In genomic region chr19:4802691-4803091, GRCm38 (mm10) we compare ENCODE assay signal across 17 mouse cellular contexts. TPM values are rescaled to one million over a fixed set of nuclear protein-coding genes. Genes with fewer than 3 reads are reported as not detected.
DNase-seq lines count a peak whose midpoint lies in the region; ATAC-seq and TF ChIP-seq lines count a peak whose summit lies in the region.
"Had no signal": no experiment of that assay in that cellular context is flagged by ENCODE, and none has a peak within 500 bp of the region (broad histone marks: within the 10 kb centered on the region; RNA-seq: fewer than 3 reads in every experiment).

No protein-coding gene starts in this region.

- no peaks in the 10 kb centered on the region for H3K27me3 ChIP-seq in myocyte (ENCODE audit: control insufficient read depth, insufficient read depth, insufficient read length)
- no peaks in the 10 kb centered on the region for H3K27me3 ChIP-seq in thymus, adult 2 months (ENCODE audit: control insufficient read depth, insufficient read depth, low read length)
- H3K27me3 ChIP-seq: kidney, embryonic 15.5 days; stomach, embryonic 15.5 days had no signal

- peaks cover 6% of the 10 kb centered on the region for H3K36me3 ChIP-seq in myocyte (ENCODE audit: control insufficient read depth, insufficient read depth)
- H3K36me3 ChIP-seq in thymus, adult 2 months (ENCODE audit: control insufficient read depth, insufficient read depth, low read length), result peaks cover 48% of the 10 kb centered on the region

- H3K4me1 ChIP-seq in thymus, adult 2 months (replicated peaks; ENCODE audit: control insufficient read depth, insufficient read depth, low read length), result no peaks in the 10 kb centered on the region

- no peak overlapping the region for H3K27ac ChIP-seq in thymus, adult 2 months (ENCODE audit: control insufficient read depth, insufficient read depth, low read length)
- H3K27ac ChIP-seq: kidney, embryonic 15.5 days; layer of hippocampus, adult 2 months; stomach, embryonic 15.5 days had no signal

- peak; percentile 17 to 34 for DNase-seq in layer of hippocampus, postnatal 10 days (ENCODE audit: low spot score in 2 of 2)
- DNase-seq in layer of hippocampus, adult 8-10 months (ENCODE audit: low spot score in 2 of 2), result no peak
- peak; percentile 65 for DNase-seq in retina, postnatal 1 day
- DNase-seq in retina, embryonic 14.5 days (ENCODE audit: low spot score), result no peak
- DNase-seq in cerebellum, postnatal 14 days, result peak; percentile 50 to 58
- DNase-seq in thymus, adult 2 months, result no peak
- DNase-seq: liver, postnatal 0 days; thymus, postnatal 14 days had no signal

- TF ChIP-seq CTCF in thymus, adult 2 months (IDR thresholded peaks at IDR 0.05; ENCODE audit: borderline replicate concordance, control insufficient read depth, extremely low read depth, insufficient read depth, low read length, poor library complexity), result no peak

- no peak overlapping the region for H3ac ChIP-seq in myocyte (ENCODE audit: control insufficient read depth, insufficient read length)

- peaks cover 100% of the 10 kb centered on the region for H3K79me2 ChIP-seq in myocyte (ENCODE audit: control insufficient read depth, insufficient read depth)

- H3K4me3 ChIP-seq in myocyte, result no peak overlapping the region
- no peak overlapping the region for H3K4me3 ChIP-seq in thymus, adult 2 months (ENCODE audit: control insufficient read depth, insufficient read depth, low read length)
- H3K4me3 ChIP-seq: erythroblast, embryonic 14.5 days; kidney, embryonic 15.5 days; layer of hippocampus, adult 2 months; stomach, embryonic 15.5 days had no signal

- WGBS in thymus, adult 2 months, result over 99% methylated on average over 7 of the region's 7 CpGs

- TF ChIP-seq POLR2A in myocyte (IDR thresholded peaks at IDR 0.05; ENCODE audit: insufficient read length, low read depth), result no peak
- no peak for TF ChIP-seq POLR2A in thymus, adult 2 months (IDR thresholded peaks at IDR 0.05; ENCODE audit: control insufficient read depth, extremely low read depth, insufficient read depth, low read length, poor library complexity)

- no peak for ATAC-seq in megakaryocyte-erythroid progenitor cell, adult 5-6 weeks (replicated peaks; ENCODE audit: low FRiP score, low TSS enrichment, poor library complexity, severe bottlenecking)
- ATAC-seq: activated CD4-positive, CD25-positive, alpha-beta regulatory T cell, adult 4 months; liver, postnatal 0 days had no signal

- H3K4me2 ChIP-seq in myocyte (ENCODE audit: low read depth), result no peak overlapping the region
- H3K4me2 ChIP-seq: kidney, embryonic 15.5 days; stomach, embryonic 15.5 days had no signal

TF ChIP-seq in myocyte, 11 proteins besides CTCF, POLR2A, EP300 and RAD21:
- TF ChIP-seq POLR2AphosphoS2 (IDR thresholded peaks at IDR 0.05; ENCODE audit: insufficient read length, low read depth) (no peak), MYOG (IDR thresholded peaks at IDR 0.05; ENCODE audit: control insufficient read depth in 1 of 3, insufficient read depth in 1 of 3, insufficient read length in 2 of 3, low read depth in 2 of 3) (peak in 2 of 3 experiments; percentile 37 to 44), TCF3 (IDR thresholded peaks at IDR 0.05; ENCODE audit: insufficient read length, low read depth) (no peak), E2F4 (IDR thresholded peaks at IDR 0.05; ENCODE audit: insufficient read depth) (no peak), TCF12 (IDR thresholded peaks at IDR 0.05; ENCODE audit: insufficient read depth, poor library complexity, severe bottlenecking) (no peak)

RNA-seq across cellular contexts. Expression of gene Gm21992, which starts 8.7 kb away (rescaled TPM):
- 10 to 100 TPM; 20.7 to 22.3 TPM for total RNA-seq in layer of hippocampus, postnatal 10 days (2021)
- 10 to 100 TPM; 22.5 to 29.2 (median 26.0) TPM for total RNA-seq in layer of hippocampus, adult 8-10 months (2022)
- polyA plus RNA-seq in myocyte (2012; fragmentation: generic; extraction: Trizol), result 8.1 TPM
- 29.3 and 59.5 TPM in 2 replicates for total RNA-seq in megakaryocyte-erythroid progenitor cell, adult 5-6 weeks (2014; fragmentation: Nextera tagmentation)
- total RNA-seq in megakaryocyte-erythroid progenitor cell, adult 5-6 weeks (2017), result 15.8 and 17.3 TPM in 2 replicates
- polyA plus RNA-seq in thymus, adult 2 months (2012; rRNA removed), result 30.1 and 56.3 TPM in 2 replicates

RNA-seq across cellular contexts. Expression of gene Rbm14, which starts 8.7 kb away (rescaled TPM):
- 10 to 100 TPM; 41.2 to 49.4 TPM for total RNA-seq in layer of hippocampus, postnatal 10 days (2021)
- 10 to 100 TPM; 45.5 to 60.9 (median 54.8) TPM for total RNA-seq in layer of hippocampus, adult 8-10 months (2022)
- polyA plus RNA-seq in myocyte (2012; fragmentation: generic; extraction: Trizol), result 46.8 TPM
- 74.2 and 76.1 TPM in 2 replicates for total RNA-seq in megakaryocyte-erythroid progenitor cell, adult 5-6 weeks (2014; fragmentation: Nextera tagmentation)
- 16.6 and 29.1 TPM in 2 replicates for total RNA-seq in megakaryocyte-erythroid progenitor cell, adult 5-6 weeks (2017)
- 158 and 205 TPM in 2 replicates for polyA plus RNA-seq in thymus, adult 2 months (2012; rRNA removed)

RNA-seq across cellular contexts. Expression of gene Rbm4, which starts 9.0 kb away (rescaled TPM):
- 10 to 100 TPM; 68.7 to 71.1 TPM for total RNA-seq in layer of hippocampus, postnatal 10 days (2021)
- total RNA-seq in layer of hippocampus, adult 8-10 months (2022), result 10 to 100 TPM; 79.4 to 87.1 (median 84.8) TPM
- polyA plus RNA-seq in myocyte (2012; fragmentation: generic; extraction: Trizol), result 66.4 TPM
- 51.9 and 59.4 TPM in 2 replicates for total RNA-seq in megakaryocyte-erythroid progenitor cell, adult 5-6 weeks (2014; fragmentation: Nextera tagmentation)
- total RNA-seq in megakaryocyte-erythroid progenitor cell, adult 5-6 weeks (2017), result 68.6 and 75.3 TPM in 2 replicates
- 113 and 130 TPM in 2 replicates for polyA plus RNA-seq in thymus, adult 2 months (2012; rRNA removed)

RNA-seq across cellular contexts. Expression of gene Ccs, which starts 36.4 kb away (rescaled TPM):
- total RNA-seq in layer of hippocampus, postnatal 10 days (2021), result 10 to 100 TPM; 39.4 to 47.5 TPM
- total RNA-seq in layer of hippocampus, adult 8-10 months (2022), result 10 to 100 TPM; 30.9 to 44.4 (median 38.5) TPM
- 40.4 TPM for polyA plus RNA-seq in myocyte (2012; fragmentation: generic; extraction: Trizol)
- 75.1 and 81.3 TPM in 2 replicates for total RNA-seq in megakaryocyte-erythroid progenitor cell, adult 5-6 weeks (2014; fragmentation: Nextera tagmentation)
- total RNA-seq in megakaryocyte-erythroid progenitor cell, adult 5-6 weeks (2017), result 47.7 and 59.0 TPM in 2 replicates
- polyA plus RNA-seq in thymus, adult 2 months (2012; rRNA removed), result 35.8 and 45.8 TPM in 2 replicates

RNA-seq across cellular contexts. Expression of gene Ccdc87, which starts 36.5 kb away (rescaled TPM):
- total RNA-seq in layer of hippocampus, postnatal 10 days (2021), result 1 to 10 TPM; 1.9 to 2.6 TPM
- 1 to 10 TPM; 2.1 to 2.8 (median 2.4) TPM for total RNA-seq in layer of hippocampus, adult 8-10 months (2022)
- polyA plus RNA-seq in myocyte (2012; fragmentation: generic; extraction: Trizol), result 0.04 TPM
- total RNA-seq in megakaryocyte-erythroid progenitor cell, adult 5-6 weeks (2014; fragmentation: Nextera tagmentation), result not detected in 2 replicates
- total RNA-seq in megakaryocyte-erythroid progenitor cell, adult 5-6 weeks (2017), result not detected in 2 replicates
- polyA plus RNA-seq in thymus, adult 2 months (2012; rRNA removed), result 0.19 and 0.24 TPM in 2 replicates
- total RNA-seq: megakaryocyte progenitor cell, adult 5-6 weeks had no signal
- polyA plus RNA-seq: activated CD4-positive, CD25-positive, alpha-beta regulatory T cell, adult 4 months; heart, embryonic 14.5 days; kidney, embryonic 15.5 days; liver, postnatal 0 days; stomach, embryonic 15.5 days had no signal

Comparison
In these comparisons a context has a peak if more than half of its experiments do, and no peak if none do; other contexts are left out.
1. DNase-seq: peak in layer of hippocampus, postnatal 10 days (2 of 2), retina, postnatal 1 day (single experiment) and cerebellum, postnatal 14 days (2 of 2); none in layer of hippocampus, adult 8-10 months (0 of 2), retina, embryonic 14.5 days (single experiment) and thymus, adult 2 months (single experiment).